Mouse (Mus musculus): ENCODE measurements at regions not wholly inside any gene's neighbourhood (a gene's known extent, or its start where the extent isn't known, plus 50 kb on each side); places are given as distances from the start of the nearest gene placed in this dataset.

- TF ChIP-seq CTCF (IDR thresholded peaks at IDR 0.05; ENCODE audit: low read depth) (no peak), EP300 (IDR thresholded peaks at IDR 0.05; ENCODE audit: low read depth) (no peak)
These were observed 67.0 kb downstream of the Foxa2 start for GRCm38 (mm10) chr2:147979660-147980364.

All from heart, postnatal 0 days (tissue).